Mouse (Mus musculus): ENCODE measurements around the gene Bet1l.

Gene Bet1l

DNA sequence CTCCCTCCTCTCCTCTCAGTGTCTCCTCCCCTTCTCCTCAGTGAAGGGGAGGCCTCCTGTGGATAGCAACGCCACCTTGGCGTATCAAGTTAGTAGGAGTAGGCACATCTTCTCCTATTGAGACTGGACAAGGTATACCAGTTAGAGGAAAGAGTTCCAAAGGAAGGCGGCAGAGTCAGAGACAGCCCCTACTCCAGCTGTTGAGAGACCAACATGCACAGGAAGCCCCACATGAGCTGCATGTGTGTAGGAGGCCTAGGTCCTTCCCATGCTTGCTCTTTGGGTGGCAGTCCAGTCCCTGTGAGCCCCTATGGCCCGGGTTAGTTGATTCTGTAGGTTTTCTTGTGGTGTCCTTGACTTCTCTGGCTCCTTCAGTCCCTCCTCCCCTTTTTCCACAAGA lies 24.0 kb downstream of the Bet1l start:
- DNase-seq (ENCODE audit: low read depth, low spot score), result no peak

DNA sequence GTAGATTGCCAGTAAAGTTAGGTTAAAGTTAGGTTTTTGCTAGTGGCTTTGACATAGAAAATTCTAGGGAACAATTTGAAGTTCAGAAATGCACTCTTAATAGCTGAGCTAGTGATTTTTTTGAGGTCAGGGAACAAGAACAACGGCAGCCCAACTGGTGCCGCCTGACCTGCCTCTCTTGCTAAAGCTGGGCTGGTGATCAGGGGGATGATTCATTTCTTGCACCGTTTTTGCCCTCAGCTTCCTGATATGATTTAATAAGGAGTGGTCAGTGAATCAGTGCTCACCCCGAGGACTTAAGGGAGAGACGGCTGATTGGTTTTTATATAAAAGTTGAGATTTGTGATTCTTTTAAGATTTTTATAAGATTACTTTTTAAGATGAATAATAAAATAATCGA lies 25.9 kb downstream of the Bet1l start:
- DNase-seq (ENCODE audit: low read depth, low spot score), result no peak

DNA sequence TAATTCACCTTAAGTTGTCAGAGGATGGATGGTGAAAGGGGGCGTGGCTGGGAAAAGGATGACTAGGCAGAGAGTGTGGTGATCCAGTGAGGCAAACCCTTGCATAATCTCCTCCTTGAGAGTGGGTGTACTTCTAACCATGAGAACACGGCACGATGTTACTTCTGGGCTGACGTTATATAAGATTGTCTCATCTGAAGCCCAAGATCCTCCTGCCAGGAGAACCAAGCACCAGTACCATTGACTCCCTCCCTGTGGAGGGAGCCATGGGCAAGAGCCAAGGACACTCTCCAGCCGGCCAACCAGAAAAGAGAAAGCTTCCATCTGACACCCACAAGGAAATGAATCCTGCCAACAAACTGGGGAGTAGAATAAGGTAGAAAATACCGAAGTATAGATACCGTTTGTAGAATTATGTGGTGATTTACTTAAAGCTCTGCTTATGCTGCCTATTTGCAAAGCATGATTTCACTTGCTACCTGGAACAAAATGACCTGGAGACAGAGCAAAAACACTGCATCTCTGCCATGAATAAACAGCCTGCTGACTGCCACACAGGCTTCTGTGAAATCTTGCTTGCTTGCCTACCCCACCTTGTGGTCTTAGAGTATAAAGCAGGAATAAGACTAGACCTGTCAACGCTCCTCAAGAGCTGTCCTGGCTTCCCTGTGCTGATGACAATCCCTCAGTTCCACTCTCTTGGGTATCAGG lies 29.1 kb downstream of the Bet1l start:
- DNase-seq (ENCODE audit: low read depth, low spot score), result peak; percentile 28

DNA sequence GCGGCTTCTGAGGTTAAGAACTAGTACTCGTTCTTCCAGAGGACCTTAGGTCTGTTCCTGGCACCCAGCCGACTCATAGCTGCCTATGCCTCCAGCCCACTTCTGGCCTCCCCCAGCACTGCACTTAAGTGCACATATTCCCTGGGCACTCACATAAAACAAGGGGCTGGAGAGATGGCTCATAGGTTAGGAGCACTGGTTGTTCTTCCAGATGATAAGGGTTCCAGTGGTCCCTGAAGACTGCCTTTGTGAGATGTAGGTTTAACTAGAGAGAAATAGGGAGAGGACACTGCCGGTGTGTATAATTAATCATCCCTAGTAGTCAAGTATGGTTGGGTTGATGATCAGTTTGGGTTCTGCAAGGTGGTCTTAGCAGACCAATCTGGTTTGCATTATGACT lies 34.6 kb downstream of the Bet1l start:
- DNase-seq (ENCODE audit: low read depth, low spot score), result no peak

DNA sequence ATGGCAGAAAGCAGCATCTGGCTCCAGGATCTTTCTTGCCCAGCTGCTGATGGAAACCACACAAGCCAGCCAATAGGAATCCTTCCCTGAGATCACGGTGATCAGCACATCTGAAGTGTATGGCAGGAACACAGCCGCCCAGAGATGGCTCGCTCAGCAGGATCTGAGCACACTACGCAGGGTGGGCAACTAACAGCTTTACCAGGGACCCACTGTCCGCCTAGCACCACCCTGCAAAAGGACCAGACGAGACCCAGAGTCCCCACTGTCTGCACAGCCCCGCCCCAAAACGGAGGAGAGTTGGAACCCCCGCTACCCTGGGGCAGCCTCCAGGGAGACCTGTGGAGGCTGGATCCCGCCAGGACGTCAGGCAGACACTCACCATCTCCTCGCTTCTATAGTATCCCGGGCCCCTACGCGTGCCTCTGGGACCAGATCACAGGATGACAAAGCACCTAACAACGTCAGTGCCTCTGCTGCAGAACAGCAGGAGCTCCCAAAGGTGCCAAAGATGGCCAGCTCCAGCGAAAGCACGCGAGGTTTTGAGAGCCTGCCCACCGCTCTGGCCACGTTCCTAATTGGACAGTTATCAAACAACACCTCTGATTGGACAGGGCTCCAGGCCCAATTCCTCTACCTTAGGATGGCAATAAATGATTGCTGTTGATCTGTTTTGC lies 35.6 kb downstream of the Bet1l start, which contains the start of gene Zfp941:
Gene Zfp941 (minus strand): TSS at position 526 of the 677 bp plus-strand sequence.
- peak; percentile 60 for DNase-seq (ENCODE audit: low read depth, low spot score)

DNA sequence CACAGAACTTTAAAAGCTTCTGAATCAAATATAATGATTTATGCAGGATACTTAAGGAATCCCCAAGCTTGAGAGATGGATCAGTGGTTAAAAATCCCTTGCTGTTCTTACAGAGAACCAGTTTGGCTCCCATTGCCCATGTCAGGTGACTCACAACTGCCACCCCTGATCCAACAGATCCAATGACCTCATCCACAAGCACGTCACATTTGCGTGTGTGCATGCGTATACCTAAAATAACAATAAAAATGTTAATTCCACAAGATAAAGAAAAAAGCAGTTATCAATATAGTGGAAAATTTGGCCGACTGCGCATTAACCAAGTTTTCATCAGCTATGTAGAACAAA lies 36.1 kb downstream of the Bet1l start:
- DNase-seq (ENCODE audit: low read depth, low spot score), result no peak

DNA sequence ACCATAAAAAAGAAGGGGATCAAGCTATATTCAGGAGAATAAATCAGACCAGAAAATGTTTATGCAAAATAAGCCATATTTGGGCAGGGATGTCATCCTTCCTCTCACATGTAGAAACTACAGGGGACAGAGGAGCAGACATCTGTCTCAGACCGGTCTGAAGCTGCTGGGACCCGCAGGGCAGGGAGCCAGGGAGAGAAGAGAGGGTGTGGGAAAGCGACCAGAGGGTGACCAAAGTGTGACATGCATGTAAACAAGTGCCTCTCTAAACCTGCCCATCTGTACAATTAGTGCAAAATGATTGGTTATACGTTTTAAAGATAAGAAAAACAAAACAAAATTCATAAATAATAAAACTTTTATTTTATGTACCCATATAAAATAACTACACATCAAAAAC lies 37.2 kb downstream of the Bet1l start:
- no peak for DNase-seq (ENCODE audit: low read depth, low spot score)

DNA sequence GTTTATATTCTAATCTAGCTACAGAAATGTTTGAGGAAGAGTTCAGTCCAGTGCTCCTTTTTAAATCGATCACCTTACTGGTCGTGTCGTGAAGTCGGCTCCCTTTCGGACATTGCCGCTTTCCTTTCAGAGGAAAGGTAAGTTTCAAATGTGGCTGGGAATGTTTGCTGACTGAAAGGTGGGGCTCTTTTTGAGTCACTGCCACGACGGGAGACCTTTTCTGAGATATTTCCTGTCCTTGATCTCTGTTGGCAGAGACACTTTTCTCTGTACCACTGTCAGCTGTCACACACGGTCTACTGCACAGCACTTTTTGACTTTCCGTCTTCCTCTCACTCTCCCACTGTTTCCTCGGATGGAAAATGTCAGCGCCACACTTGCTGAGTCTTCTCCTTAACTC lies 44.5 kb downstream of the Bet1l start:
- DNase-seq (ENCODE audit: low read depth, low spot score), result no peak

DNA sequence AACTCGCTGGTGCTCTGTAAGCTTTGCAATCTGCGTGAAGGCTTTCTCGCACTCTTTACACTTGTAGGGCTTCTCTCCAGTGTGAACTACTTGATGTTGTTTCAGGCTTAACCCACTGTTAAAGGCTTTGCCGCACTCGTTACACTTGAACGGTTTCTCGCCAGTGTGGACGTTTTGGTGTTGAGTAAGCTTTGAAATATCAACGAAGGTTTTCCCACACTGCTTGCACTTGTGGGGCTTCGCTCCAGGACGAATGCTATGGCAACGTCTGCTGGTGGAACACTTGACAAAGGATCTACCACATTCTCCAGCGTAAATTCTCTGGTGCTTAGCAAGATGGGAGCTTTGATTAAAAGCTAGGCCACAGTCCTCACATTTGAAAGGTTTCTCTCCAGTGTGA lies 45.7 kb downstream of the Bet1l start:
- no peak for DNase-seq (ENCODE audit: low read depth, low spot score)

DNA sequence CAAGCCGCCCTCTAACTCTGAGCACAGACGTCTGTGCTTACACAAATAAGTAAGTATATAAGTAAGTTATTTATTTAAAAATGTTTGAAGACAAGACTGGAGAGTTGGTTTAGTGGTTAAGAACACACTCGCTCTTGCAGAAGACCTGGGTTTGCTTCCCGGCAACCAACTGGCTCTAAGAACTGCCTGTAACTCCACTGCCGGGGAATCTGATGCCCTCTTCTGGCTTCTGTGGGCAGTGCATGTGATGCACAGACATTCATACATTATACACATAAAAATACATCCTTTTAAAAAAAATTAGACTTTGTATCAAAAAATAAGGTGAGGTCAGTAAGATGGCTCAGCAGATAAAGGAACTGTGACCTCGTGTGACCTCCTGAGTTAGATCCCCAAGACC lies 46.9 kb downstream of the Bet1l start:
- peak; percentile 12 for DNase-seq (ENCODE audit: low read depth, low spot score)

DNA sequence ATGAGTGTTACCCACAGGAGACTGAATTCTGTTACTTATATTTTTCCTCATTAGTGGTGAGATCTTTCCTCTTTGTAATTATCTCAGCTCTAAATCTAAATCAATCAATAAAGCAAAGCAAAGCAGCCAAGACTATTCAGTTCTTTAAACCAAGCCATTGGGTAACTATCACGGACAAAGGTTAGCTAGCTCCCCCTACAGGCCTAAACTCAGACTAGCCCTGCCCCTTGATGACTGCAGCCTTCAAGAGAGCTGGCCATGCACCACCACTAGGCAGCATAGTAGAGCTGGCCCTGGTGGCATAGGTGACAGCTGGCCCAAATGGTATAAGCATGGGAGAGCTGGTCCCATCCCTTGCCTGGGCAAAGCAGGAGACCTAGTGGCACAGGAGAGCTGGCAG lies 51.7 kb downstream of the Bet1l start:
- peak; percentile 23 for DNase-seq (ENCODE audit: low read depth, low spot score)

Data from forelimb bud, embryonic 11.5 days (tissue).